Mouse (Mus musculus) liver, embryonic 14.5 days (tissue): ENCODE measurements around the gene Bpifb2. TPM values are rescaled to one million over a fixed set of nuclear protein-coding genes. Genes with fewer than 3 reads are reported as not detected.
"Not testable (repeated sequence)": the region's sequence is repeated elsewhere in the genome, so short reads cannot be mapped to it uniquely, and the experiment has no call there.

Source experiments
- ATAC-seq: fragments of 200-750 bp; cut with Nextera tagmentation; 2 replicates; pipeline ENCODE4 v1.8.0; 2017; ENCODE audit warnings: moderate number of reproducible peaks, mild to moderate bottlenecking, moderate library complexity; ENCODE audit not compliant: insufficient read depth
- DNase-seq, 3 experiments: peaks; one replicate each; pipeline ENCODE4 v3.0.0-alpha.2; 2012 to 2013; ENCODE audit warnings: low read depth in 3 of 3, low spot score in 3 of 3
- H3K27ac ChIP-seq: fragments of 300-500 bp; sonication (generic); 2 replicates; pipeline ENCODE4 v1.5.1; 2014; ENCODE audit warnings: moderate library complexity, mild to moderate bottlenecking, control low read depth, inconsistent platforms
- H3K27me3 ChIP-seq: fragments of 300-500 bp; sonication (generic); 2 replicates; pipeline ENCODE4 v1.6.1; 2014; ENCODE audit warnings: mild to moderate bottlenecking, low read length, moderate library complexity; ENCODE audit not compliant: control insufficient read depth, insufficient read depth
- H3K36me3 ChIP-seq: fragments of 300-500 bp; sonication (generic); replicated peaks from 2 replicates; pipeline ENCODE4 v1.6.1; 2014; ENCODE audit warnings: low read depth; ENCODE audit not compliant: control insufficient read depth, insufficient read depth
- H3K4me1 ChIP-seq, 2 experiments: fragments of 200-500 bp in 1 of 2; fragments of 300-500 bp in 1 of 2; sonication (generic) in 1 of 2; replicated peaks; 2 replicates each; pipeline ENCODE4 v1.6.1; 2012 to 2014; ENCODE audit warnings: antibody characterized with exemption in 1 of 2, inconsistent platforms in 1 of 2, low read length in 1 of 2; ENCODE audit not compliant: control insufficient read depth in 2 of 2, insufficient read depth in 2 of 2
- H3K4me2 ChIP-seq: fragments of 300-500 bp; sonication (generic); 2 replicates; pipeline ENCODE4 v1.6.1; 2014; ENCODE audit warnings: low read depth, mild to moderate bottlenecking, control low read depth, moderate library complexity
- H3K4me3 ChIP-seq, 2 experiments: fragments of 200-500 bp in 1 of 2; fragments of 300-500 bp in 1 of 2; sonication (generic) in 1 of 2; 2 replicates each; pipeline ENCODE4 v1.5.1; 2012 to 2014; ENCODE audit warnings: low read depth in 2 of 2, low read length in 2 of 2, mild to moderate bottlenecking in 2 of 2, control low read depth in 1 of 2, inconsistent platforms in 1 of 2, moderate library complexity in 1 of 2; ENCODE audit not compliant: insufficient read depth in 1 of 2
- H3K9ac ChIP-seq: fragments of 300-500 bp; sonication (generic); replicated peaks from 2 replicates; pipeline ENCODE4 v1.6.1; 2014; ENCODE audit warnings: mild to moderate bottlenecking, control low read depth, moderate library complexity
- H3K9me3 ChIP-seq: fragments of 300-500 bp; sonication (generic); 2 replicates; pipeline ENCODE4 v1.6.1; 2016; ENCODE audit warnings: low read length, mixed read lengths; ENCODE audit not compliant: control insufficient read depth
- CTCF ChIP-seq: IDR thresholded peaks from 2 replicates; pipeline ENCODE4 v1.5.1; 2016; ENCODE audit warnings: antibody characterized with exemption, low read depth, control low read depth
- EP300 ChIP-seq: IDR thresholded peaks from 2 replicates; pipeline ENCODE4 v1.6.1; 2016; ENCODE audit warnings: antibody characterized with exemption, low read depth
- WGBS: fragments of 180-500 bp; shearing (Covaris S2); extraction: QIAGEN DNeasy Blood & Tissue Kit; methylation state at CpG from one replicate; pipeline ENCODE4 v1.1.7; 2014; ENCODE audit not compliant: insufficient replicate concordance; 5-methylcytosine and 5-hydroxymethylcytosine counted together
- polyA plus RNA-seq, 2 experiments: library from polyadenylated mRNA; depleted of rRNA in 1 of 2; stranded (reverse) in 1 of 2; unstranded in 1 of 2; fragments of >200 nt; fragmentation: Nextera tagmentation in 1 of 2; extraction: Ambion mirVana in 1 of 2; gene quantifications; 2 replicates each; pipeline versions ENCODE4 v1.2.1 to v1.2.3; 2012 to 2014

Bpifb2 gene
- polyA plus RNA-seq (2012; rRNA removed) (not detected in 2 replicates), polyA plus RNA-seq (2014; fragmentation: Nextera tagmentation; extraction: Ambion mirVana) (not detected in 2 replicates)

DNA sequence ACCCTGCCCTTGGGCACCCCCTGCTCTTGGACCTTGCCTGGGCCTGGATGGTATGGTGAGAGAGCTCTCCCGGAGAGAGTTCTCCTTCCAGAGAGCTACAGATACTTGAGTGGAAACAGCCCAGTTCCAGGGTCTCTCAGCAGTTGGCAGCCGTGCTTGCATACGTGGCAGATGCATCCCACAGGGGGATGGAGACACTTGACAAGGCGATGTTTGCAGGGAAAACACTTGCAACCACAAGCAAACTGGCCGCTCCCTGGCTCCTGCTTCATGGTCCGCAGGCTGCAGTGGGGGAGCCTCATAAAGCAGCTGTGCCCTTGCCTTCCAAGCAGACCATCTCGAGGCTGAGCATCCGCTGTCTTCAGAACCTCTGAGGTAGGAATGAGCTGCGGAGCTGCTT lies at the start of gene Bpifb2:
Bpifb2 (plus strand) TSS at position 301 of the 400 bp plus-strand sequence.
- no peak for ATAC-seq
- WGBS, result 55% methylated on average over 9 of the region's 9 CpGs
- TF ChIP-seq CTCF (no peak), EP300 (no peak)

DNA sequence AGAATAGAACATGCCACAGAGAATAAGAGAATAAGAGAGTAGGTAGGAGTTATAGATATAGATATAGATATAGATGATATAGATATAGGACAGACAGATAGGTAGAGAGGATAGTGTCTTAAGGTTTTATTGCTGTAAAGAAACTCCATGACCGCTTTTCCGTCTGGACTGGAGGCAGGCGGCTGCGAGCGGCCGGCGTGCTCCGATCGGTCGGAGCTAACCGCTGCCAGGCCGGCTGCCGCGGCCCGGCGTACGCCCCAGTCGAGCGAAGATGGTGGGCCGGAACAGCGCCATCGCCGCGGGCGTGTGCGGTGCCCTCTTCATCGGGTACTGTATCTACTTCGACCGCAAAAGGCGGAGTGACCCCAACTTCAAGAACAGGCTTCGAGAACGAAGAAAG lies 48.9 kb upstream of the Bpifb2 start:
- not testable (repeated sequence) for H3K27me3 ChIP-seq, H3K4me2 ChIP-seq, H3K27ac ChIP-seq, H3K4me3 ChIP-seq, DNase-seq, H3K4me1 ChIP-seq, H3K9ac ChIP-seq, H3K36me3 ChIP-seq, ATAC-seq, H3K9me3 ChIP-seq
- 63% methylated on average over 32 of the region's 32 CpGs for WGBS

More for the DNA sequence above, at the start of gene Bpifb2:
- Histone ChIP-seq H3K27me3 (no peaks in the 10 kb centered on the region), H3K9me3 (no peaks in the 10 kb centered on the region), H3K4me1 (no peaks in the 10 kb centered on the region), H3K27ac (no peak within 1 kb of the TSS), H3K4me3 (no peak within 1 kb of the TSS), H3K4me2 (no peak within 1 kb of the TSS), H3K9ac (no peak within 1 kb of the TSS), H3K36me3 (no peaks in the 10 kb centered on the region)
- no peak for DNase-seq

DNA sequence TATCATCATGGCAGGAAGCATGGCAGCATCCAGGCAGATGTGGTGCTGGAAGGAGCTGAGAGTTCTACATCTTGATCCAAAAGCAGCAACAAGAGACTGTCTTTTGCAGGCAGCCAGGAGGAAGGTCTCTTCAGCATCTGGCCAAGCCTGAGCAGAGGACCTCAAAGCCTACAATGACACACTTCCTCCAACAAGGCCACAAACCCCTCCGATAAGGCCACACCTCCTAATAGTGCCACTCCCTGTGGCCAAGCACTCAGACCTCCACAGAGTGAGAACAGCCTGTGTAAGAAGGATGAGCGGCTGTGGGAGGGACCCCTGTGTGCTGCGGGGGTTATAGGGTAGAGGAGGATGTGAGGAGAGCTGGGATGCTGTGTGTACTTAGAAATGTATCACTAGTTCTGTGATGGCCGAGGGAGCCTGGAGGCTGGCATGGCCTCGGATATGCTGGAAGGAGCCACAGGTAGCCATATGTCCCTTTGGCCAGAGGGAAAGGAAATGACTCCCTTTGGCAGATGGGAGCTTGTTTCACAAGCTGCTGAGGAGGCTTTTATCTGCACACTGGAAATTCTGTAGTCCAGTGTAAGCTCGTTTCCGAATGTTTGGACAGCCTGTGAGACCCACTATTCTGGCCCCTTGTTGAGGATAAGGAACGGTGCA lies 47.5 kb upstream of the Bpifb2 start:
- no peak for ATAC-seq
- WGBS, result 56% methylated on average over 8 of the region's 8 CpGs

GRCm38 (mm10) chr2:153828704-153829103 lies 46.1 kb upstream of the Bpifb2 start:
- no peak for DNase-seq
- no peaks in the 10 kb centered on the region for H3K9me3 ChIP-seq
- TF ChIP-seq CTCF, result no peak
- TF ChIP-seq EP300, result no peak
- no peaks in the 10 kb centered on the region; the same call in 1 of the 2 replicates for H3K27me3 ChIP-seq
- H3K36me3 ChIP-seq, result no peaks in the 10 kb centered on the region
- no peak overlapping the region for H3K4me3 ChIP-seq
- ATAC-seq, result no peak
- no peaks in the 10 kb centered on the region for H3K4me1 ChIP-seq
- H3K27ac ChIP-seq, result no peak overlapping the region
- 63% methylated on average over 7 of the region's 7 CpGs for WGBS
- no peak overlapping the region for H3K4me2 ChIP-seq
- H3K9ac ChIP-seq, result no peak overlapping the region

More for the DNA sequence above, 47.5 kb upstream of the Bpifb2 start:
- no peak for DNase-seq
- H3K36me3 ChIP-seq, result no peaks in the 10 kb centered on the region
- H3K4me1 ChIP-seq, result no peaks in the 10 kb centered on the region
- H3K9ac ChIP-seq, result no peak overlapping the region
- TF ChIP-seq CTCF, result no peak
- no peak for TF ChIP-seq EP300
- H3K4me2 ChIP-seq, result no peak overlapping the region
- no peaks in the 10 kb centered on the region for H3K9me3 ChIP-seq
- no peak overlapping the region for H3K27ac ChIP-seq
- H3K4me3 ChIP-seq, result no peak overlapping the region
- no peaks in the 10 kb centered on the region; the same call in 1 of the 2 replicates for H3K27me3 ChIP-seq

DNA sequence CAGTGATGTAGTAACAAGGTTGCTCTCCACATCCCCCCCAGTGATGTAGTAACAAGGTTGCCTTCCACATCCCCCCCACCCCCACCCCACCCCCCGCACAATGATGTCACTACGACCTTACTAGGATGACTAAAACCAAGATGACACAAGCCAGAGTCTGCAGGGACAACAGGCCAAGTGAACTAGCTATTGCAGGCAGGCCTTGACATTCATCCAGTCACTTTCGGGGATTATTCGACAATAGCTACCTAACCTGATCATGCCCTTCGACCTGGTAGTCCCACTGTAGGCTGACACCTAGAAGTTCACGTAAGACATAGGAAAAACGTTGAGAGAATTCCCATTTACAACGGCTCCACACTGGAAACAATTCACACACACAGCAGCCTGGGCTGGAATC lies 41.6 kb upstream of the Bpifb2 start:
- DNase-seq, result no peak
- no peaks in the 10 kb centered on the region for H3K4me1 ChIP-seq
- H3K27me3 ChIP-seq, result no peaks in the 10 kb centered on the region; the same call in 1 of the 2 replicates
- no peak for ATAC-seq
- WGBS, result 65% methylated on average over 8 of the region's 8 CpGs
- no peaks in the 10 kb centered on the region for H3K9me3 ChIP-seq
- no peak overlapping the region for H3K4me2 ChIP-seq
- no peak for TF ChIP-seq EP300
- no peak for TF ChIP-seq CTCF
- H3K36me3 ChIP-seq, result no peaks in the 10 kb centered on the region
- no peak overlapping the region for H3K9ac ChIP-seq
- no peak overlapping the region for H3K4me3 ChIP-seq
- no peak overlapping the region for H3K27ac ChIP-seq
